Mouse (Mus musculus): ENCODE data around the gene Adam21.
"Not testable (repeated sequence)": the region's sequence is repeated elsewhere in the genome, so short reads cannot be mapped to it uniquely, and the experiment has no call there.

Gene Adam21

DNA sequence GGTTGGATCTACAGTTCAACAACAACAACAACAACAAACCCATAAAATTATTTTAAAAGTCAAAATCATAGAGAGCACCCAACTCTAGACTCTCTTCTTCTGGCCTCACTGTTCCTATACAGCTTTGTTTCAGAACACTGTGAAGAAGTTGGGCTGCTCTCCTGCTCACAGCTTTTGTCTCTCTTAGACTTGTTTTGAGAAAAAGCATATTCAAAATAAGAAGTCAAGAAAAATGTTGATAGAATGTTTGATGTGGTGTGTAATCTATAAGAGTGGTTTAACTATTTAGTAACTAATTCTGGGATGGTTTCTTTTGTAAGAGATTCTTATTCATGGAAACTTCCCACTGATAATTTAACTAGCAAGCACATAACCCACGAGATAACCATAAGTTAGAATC is at the start of gene Adam21:
TSS of gene Adam21 (minus strand) at position 101 of the 400 bp plus-strand sequence.
- DNase-seq, result no peak

DNA sequence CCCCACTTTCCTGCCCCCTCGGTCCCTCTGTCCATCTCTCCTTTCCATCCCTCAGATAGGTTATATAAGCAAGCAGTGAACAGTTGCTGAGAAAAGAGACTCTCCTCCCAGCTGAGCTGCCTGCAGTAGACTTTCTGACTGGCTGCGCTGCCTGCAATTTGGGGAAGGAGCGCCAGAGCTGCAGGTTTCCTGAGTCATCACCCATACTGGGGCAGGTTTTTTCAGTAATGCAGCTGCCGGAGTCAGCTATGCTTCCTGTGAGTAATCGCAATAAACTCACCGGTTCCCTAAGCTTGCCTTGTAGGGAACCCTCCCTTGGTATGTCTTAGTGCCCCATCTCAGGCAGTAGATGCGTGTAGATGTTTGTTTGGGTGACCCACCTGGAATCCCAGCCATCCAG is 48.7 kb upstream of the Adam21 start:
- no peak for DNase-seq

DNA sequence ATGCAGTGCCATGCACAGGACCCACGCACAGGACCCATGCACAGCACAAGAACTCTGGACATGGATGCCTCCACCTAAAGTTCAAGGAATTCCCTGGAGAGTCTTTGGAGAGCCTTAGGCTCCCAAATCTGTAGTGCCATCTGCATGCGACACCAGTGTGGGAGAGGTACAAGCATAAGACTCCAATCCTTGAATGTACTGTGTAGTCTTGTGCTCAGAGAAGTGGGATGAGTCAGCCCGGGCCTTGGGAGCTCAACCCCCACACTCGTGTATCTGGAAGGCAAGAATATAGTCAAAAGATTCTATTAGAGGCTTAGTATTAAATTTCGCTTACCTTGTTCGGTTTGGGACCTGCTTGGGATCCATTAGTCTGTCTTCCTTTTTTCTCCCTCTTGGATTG is 47.5 kb upstream of the Adam21 start:
- no peak for DNase-seq

DNA sequence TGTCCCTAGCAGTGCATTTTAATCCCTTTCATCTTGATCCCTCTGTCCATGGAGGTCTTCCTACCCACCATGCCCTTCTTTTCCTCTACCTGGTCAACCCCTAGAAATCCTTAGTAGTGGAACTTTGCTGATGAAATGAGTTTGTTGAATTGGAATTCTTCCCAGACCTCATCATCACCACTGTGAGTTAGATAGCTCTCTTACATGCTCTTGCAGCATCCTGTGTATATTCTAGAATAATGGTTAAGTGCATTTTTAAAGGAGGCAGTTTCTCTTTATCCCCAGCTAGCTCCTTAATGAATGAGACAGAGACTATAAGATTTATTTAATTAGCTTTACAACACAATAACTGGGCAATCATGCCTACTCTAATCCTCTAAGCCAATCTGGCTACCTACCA is 41.2 kb upstream of the Adam21 start:
- no peak for DNase-seq

DNA sequence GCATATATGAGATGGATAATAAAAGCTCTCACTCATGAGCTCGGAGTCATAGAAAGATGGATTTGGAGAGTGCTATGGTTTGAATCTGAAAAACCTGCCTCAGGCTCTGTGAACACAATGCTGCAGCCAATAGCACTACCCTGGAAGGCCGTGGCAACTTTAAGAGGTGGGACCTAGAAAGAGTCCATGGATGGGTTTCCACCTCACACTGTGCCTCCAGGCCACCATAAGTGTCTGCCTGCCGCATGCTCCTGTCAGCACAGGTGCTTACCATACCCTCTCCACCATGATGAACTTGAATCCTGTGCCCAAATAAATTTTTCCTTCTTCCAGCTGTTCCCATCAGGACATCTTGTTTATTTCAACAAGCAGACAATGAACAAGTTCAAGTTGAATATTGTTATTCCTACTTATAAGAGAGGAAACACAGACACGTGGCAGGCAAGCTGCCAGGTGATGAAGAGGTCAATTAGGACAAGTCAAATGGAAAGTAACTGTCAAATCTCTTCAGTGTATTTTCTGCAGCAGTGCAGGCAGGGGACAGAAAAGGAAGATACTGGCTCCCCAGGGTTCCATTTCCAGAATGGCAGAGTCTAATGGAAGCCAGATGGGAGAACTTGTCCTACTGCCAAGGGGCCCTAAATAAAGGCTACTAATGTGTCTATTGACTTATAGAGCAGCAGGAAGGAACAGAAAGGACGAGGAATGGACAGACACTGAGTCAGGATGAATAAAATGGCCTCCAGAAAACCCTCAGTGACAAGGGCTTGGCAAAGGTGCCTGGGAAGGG is 36.9 kb upstream of the Adam21 start:
- no peak for DNase-seq

DNA sequence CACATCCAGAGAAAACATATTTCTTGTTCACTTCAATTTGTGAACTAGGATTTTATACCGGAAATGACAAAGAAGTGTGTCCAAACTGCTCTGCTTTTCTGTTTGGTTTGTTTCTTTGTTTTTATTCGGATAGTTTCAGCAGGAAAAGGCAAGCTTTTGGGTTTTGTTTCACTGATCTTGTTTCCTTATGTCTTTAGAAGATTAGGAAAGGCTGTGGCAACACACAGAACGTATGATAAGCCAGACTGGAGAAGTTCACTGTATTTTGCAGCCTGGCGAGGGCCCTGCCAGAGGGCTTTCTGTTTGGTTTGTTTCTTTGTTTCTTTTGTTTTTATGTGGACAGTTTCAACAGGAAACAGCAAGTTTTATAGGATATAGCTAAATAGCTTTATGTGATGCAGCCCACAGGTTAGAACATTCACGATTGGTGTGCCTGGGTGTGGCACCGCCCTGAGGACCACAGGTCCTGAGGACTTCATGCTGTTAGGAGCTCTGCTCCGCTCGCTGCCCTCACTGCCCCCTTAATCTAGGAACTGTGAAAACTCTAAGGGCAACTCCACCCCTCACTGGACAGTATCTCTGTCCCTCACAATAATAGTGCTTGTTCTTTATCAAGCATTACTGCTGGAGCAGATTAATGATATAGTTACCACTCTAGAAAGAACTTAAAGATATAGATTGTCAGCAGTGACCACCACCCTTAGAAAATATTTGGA is 28.4 kb upstream of the Adam21 start:
- no peak for DNase-seq

DNA sequence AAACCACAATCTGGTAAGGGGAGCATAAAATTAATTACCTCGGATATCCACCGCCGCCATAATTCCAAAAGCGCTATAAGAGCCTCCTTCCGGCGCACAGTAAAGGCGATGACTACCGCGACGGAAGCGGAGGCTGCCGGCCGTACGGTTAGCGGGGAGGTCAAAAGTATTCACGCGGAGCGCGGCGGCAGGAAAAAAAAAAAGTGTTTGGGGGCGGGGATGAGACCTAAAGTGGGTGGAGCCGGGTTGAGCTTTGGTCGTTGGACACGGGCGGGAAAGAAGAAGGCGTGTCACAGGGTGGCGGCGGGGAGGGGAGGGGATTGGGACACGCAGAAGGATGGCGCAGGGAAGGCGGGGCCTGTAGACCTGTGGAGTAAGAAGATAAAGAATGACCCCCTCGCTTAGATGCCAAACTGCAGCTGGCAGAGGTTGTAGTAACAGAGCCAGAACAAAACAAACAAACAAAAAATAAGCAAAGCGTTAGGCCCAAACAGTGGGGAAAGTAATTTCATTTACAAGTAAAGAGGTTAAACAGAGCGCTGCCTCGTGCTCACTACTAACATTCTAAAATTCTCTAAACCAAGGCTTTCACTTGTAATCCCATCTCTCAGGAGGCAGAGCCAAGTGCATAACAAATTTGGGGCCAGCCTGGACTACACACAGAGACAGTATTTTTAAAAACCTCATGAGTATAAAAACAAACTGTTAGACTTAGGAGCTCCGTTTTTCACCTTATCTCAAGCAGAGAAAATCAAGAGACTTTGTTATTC is 26.8 kb upstream of the Adam21 start, which contains the start of gene Med6:
TSS of gene Med6 (minus strand) at position 107 of the 770 bp plus-strand sequence.
- peak; percentile 94 for DNase-seq

DNA sequence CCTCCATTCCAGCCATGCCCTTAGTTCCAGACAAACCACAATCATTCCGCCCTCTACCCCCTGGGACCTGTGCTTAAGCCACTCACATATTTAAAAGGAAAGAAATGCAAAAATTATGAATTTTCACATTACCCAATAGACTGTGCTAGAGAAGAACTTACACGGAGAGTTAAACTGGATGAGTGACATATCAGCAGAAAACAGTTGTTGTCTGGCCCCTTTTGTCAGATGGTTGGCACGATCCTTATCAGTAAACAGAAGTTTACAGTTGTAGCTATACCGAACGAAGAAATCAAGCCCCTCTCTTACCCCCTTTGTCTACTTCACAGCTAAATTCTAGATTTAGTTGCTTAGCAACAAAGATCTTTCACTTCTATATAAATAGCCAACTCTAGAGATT is 343 bp downstream of the Adam21 start:
- no peak for DNase-seq

DNA sequence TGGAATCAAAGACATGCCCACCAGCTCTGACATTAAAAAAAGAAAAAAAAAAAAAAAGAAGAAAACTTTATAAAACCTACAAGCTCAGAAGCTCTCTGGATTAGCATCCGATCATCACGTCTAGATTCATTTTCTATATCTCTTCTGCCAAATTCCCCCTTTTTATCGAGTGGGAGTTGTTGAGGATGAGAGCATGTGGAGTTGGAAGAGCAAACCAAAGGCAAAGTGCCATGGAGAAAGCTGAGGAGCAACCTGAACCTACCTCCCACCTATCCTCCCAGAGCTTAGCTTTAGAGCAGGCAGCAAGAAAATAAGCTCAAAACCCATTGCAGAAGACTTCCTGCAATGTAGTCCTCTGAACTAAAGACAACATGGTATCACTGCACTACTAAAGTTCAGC is 4.1 kb downstream of the Adam21 start:
- no peak for DNase-seq

DNA sequence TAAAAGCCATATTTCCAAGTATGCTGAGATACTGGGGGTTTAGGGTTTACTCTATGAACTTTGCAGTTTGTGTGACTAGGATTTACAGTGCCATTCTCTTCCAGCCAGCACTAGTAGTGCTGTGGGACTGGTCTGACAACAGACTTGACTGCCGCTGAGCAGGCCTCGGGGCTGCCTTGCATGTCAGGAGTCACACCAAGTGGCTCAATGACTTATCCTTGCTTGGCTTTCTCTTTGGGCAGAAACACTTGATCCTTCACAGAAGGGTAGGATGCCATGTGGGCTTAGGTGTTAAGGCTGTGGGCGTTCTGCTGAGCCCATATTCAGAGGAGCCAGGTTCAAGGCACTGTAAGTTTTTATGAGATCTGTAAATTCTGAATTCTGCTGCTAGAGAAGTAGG is 19.0 kb downstream of the Adam21 start:
- no peak for DNase-seq

DNA sequence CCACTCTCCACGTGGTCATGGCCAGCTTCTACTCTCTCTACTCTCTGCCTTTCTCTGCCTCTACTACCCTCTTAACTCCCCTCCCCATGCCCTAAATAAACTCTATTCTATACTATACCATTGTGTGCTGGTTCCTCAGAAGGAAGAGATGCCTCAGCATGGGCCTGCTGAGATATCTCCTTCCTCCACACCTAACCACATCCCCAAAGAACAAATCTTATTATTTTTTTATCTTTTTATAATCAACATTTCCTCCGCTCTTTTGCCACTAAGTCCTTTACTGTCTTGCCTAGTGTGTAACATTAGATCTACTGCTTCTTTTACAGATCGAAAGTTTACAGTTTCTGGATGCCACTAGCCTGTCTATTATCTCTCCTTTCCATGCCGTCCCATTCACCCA is 21.1 kb downstream of the Adam21 start:
- no peak for DNase-seq

DNA sequence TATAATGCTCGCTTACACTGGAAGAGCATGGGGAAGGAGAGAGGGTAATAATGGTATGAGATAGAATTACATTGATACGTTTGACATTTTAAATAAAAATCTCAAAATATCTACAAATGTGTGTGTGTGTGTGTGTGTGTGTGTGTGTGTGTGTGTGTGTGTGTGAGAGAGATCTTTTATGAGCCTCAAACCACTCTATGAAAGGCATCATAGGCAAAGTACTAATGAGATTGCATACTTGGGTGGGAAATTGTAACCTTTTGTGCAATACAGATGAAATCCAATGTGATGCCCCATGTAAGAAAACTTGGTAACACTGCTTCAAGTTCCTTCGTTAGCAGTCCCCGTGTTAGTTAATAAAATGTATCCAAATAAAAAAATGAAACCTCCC is 35.2 kb downstream of the Adam21 start:
- no peak for DNase-seq

DNA sequence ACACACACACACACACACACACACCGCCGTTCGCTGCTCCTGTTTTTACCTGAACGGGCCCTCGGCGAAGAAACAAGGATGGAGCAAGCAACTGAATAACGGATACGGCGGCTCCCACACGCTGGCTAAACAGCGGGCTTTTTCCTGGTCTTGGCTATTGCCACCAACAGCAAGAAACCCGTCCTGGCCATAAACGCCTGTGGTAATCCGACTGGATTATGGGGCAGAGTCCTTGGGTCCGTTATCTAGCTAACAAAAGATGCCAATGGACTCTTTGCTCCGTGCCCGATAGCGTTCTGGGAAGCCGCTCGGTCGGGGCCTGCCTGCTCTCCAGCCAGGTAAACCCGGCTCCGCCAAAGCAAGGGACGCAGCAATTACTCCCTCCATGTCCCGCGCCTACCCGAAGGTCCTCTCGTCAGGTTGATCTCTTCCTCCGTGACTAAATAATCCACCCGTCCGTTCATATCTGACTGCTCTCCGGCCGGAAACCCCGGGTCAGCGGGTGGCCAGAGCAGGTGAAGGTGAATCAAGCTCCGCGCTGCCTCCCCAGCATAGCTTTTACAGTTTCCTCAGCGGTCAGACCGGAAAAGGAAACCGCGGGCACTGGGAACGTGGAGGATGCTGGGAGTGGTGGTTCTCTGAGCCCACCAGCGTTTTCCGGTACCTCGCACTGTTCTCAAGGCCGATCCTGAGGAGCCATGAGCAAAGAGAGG is 35.8 kb downstream of the Adam21 start, which contains the start of the genes Gm20498 and Synj2bp:
TSS of gene Gm20498 (minus strand) at position 590 of the 713 bp plus-strand sequence.
TSS of gene Synj2bp (minus strand) at position 596 of the 713 bp plus-strand sequence.
- peak; percentile 86 for DNase-seq

DNA sequence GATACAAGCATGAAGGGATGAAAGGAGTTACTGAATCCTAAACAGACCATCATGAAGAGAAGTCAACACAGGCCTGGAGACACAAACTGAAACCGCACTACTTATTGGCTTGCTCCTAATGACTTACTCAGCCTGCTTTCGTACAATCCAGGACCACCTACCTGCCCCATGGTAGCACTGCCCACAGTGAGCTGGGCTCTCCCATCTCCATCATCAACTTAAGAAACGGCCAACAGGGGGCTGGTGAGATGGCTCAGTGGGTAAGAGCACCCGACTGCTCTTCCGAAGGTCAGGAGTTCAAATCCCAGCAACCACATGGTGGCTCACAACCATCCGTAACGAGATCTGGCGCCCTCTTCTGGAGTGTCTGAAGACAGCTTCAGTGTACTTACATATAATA is 37.7 kb downstream of the Adam21 start:
- not testable (repeated sequence) for DNase-seq

Data from kidney, adult 11 months (tissue).